Mouse (Mus musculus) MEL (cell line): Measurements from ENCODE around the gene Dqx1. TPM values are rescaled to one million over a fixed set of nuclear protein-coding genes. Genes with fewer than 3 reads are reported as not detected.

Experiments
- DNase-seq: peaks from one replicate; pipeline ENCODE4 v3.0.0; 2011; ENCODE audit warnings: low read depth, low spot score
- H3K27ac ChIP-seq: 2 replicates; pipeline ENCODE4 v1.5.1; 2012; ENCODE audit warnings: low read depth, mild to moderate bottlenecking, control low read depth, low read length, moderate library complexity; ENCODE audit not compliant: control insufficient read depth
- H3K27me3 ChIP-seq, 2 experiments: fragments of 150-350 bp in 1 of 2; sonication (generic) in 1 of 2; 2 replicates each; pipeline ENCODE4 v1.6.1; 2012; ENCODE audit warnings: low read length in 2 of 2, mild to moderate bottlenecking in 2 of 2, improper control_type of control experiment in 1 of 2, moderate library complexity in 1 of 2; ENCODE audit not compliant: insufficient read depth in 2 of 2, control insufficient read depth in 1 of 2
- H3K36me3 ChIP-seq, 2 experiments: 2 replicates each; pipeline ENCODE4 v1.6.1; 2012 to 2014; ENCODE audit warnings: low read length in 2 of 2, improper control_type of control experiment in 1 of 2, inconsistent platforms in 1 of 2, mild to moderate bottlenecking in 1 of 2; ENCODE audit not compliant: insufficient read depth in 2 of 2, control insufficient read depth in 1 of 2
- H3K4me1 ChIP-seq, 2 experiments: fragments of 150-350 bp in 1 of 2; sonication (generic) in 1 of 2; 2 replicates each; pipeline ENCODE4 v1.6.1; 2012; ENCODE audit warnings: low read length in 2 of 2, improper control_type of control experiment in 1 of 2, mild to moderate bottlenecking in 1 of 2; ENCODE audit not compliant: insufficient read depth in 2 of 2, control insufficient read depth in 1 of 2
- H3K4me3 ChIP-seq, 2 experiments: fragments of 150-350 bp in 1 of 2; sonication (generic) in 1 of 2; 2 replicates each; pipeline ENCODE4 v1.5.1; 2012; ENCODE audit warnings: low read depth in 2 of 2, low read length in 2 of 2, mild to moderate bottlenecking in 2 of 2, moderate library complexity in 2 of 2, control low read depth in 1 of 2, improper control_type of control experiment in 1 of 2; ENCODE audit not compliant: control insufficient read depth in 1 of 2, insufficient read depth in 1 of 2
- H3K79me2 ChIP-seq: 2 replicates; pipeline ENCODE4 v1.6.1; 2012; ENCODE audit warnings: mild to moderate bottlenecking, low read length, moderate library complexity; ENCODE audit not compliant: control insufficient read depth, poor library complexity, insufficient read depth
- H3K9ac ChIP-seq: 2 replicates; pipeline ENCODE4 v1.6.1; 2012; ENCODE audit warnings: low read depth, mild to moderate bottlenecking, control low read depth, low read length, moderate library complexity; ENCODE audit not compliant: control insufficient read depth, poor library complexity, severe bottlenecking
- H3K9me3 ChIP-seq: fragments of 150-350 bp; sonication (generic); replicated peaks from 2 replicates; pipeline ENCODE4 v1.6.1; 2012; ENCODE audit warnings: mild to moderate bottlenecking, low read length, improper control_type of control experiment, moderate library complexity; ENCODE audit not compliant: insufficient read depth
- BHLHE40 ChIP-seq: IDR thresholded peaks from 2 replicates; pipeline ENCODE4 v1.6.1; 2012; ENCODE audit warnings: low read depth, mild to moderate bottlenecking, inconsistent platforms, low read length, improper control_type of control experiment, borderline replicate concordance
- CHD1 ChIP-seq: IDR thresholded peaks from 2 replicates; pipeline ENCODE4 v1.6.1; 2012; ENCODE audit warnings: low read depth, mild to moderate bottlenecking, inconsistent platforms, low read length, improper control_type of control experiment
- CTCF ChIP-seq, 3 experiments: IDR thresholded peaks in 2 of 3; conservative IDR thresholded peaks in 1 of 3; 2 replicates each; pipeline ENCODE4 v1.5.1; 2011 to 2012; ENCODE audit warnings: low read length in 3 of 3, low read depth in 2 of 3, mild to moderate bottlenecking in 2 of 3, improper control_type of control experiment in 1 of 3, inconsistent platforms in 1 of 3, mixed read lengths in 1 of 3, moderate library complexity in 1 of 3; ENCODE audit not compliant: control insufficient read depth in 1 of 3, insufficient read depth in 1 of 3, poor library complexity in 1 of 3, severe bottlenecking in 1 of 3
- E2F4 ChIP-seq: IDR thresholded peaks from 2 replicates; pipeline ENCODE4 v1.6.1; 2011; ENCODE audit warnings: low read depth, low read length, improper control_type of control experiment, borderline replicate concordance
- EP300 ChIP-seq, 2 experiments: IDR thresholded peaks; 2 replicates each; pipeline ENCODE4 v1.6.1; 2011; ENCODE audit warnings: improper control_type of control experiment in 2 of 2, low read length in 2 of 2, low read depth in 1 of 2, mild to moderate bottlenecking in 1 of 2
- GATA1 ChIP-seq: IDR thresholded peaks from 2 replicates; pipeline ENCODE4 v1.6.1; 2011; ENCODE audit warnings: low read depth, low read length, improper control_type of control experiment
- HCFC1 ChIP-seq: IDR thresholded peaks from 2 replicates; pipeline ENCODE4 v1.6.1; 2012; ENCODE audit warnings: low read depth, mild to moderate bottlenecking, inconsistent platforms, low read length, improper control_type of control experiment, moderate library complexity
- KAT2A ChIP-seq: conservative IDR thresholded peaks from 2 replicates; pipeline ENCODE4 v1.6.1; 2012; ENCODE audit warnings: low read depth, low read length, improper control_type of control experiment, inconsistent platforms
- MAFK ChIP-seq: IDR thresholded peaks from 2 replicates; pipeline ENCODE4 v1.6.1; 2011; ENCODE audit warnings: low read depth, mild to moderate bottlenecking, low read length, improper control_type of control experiment, borderline replicate concordance
- MAX ChIP-seq: IDR thresholded peaks from 2 replicates; pipeline ENCODE4 v1.6.1; 2011; ENCODE audit warnings: low read length, improper control_type of control experiment
- MAZ ChIP-seq: IDR thresholded peaks from 2 replicates; pipeline ENCODE4 v1.6.1; 2012; ENCODE audit warnings: low read depth, mild to moderate bottlenecking, inconsistent platforms, low read length, improper control_type of control experiment
- MEF2A ChIP-seq: IDR thresholded peaks from 2 replicates; pipeline ENCODE4 v1.6.1; 2014; ENCODE audit warnings: low read depth, mild to moderate bottlenecking, inconsistent platforms, low read length, improper control_type of control experiment; ENCODE audit not compliant: poor library complexity, insufficient replicate concordance, severe bottlenecking; ENCODE audit errors: extremely low read depth
- MYC ChIP-seq: IDR thresholded peaks from 2 replicates; pipeline ENCODE4 v1.6.1; 2011; ENCODE audit warnings: low read depth, mild to moderate bottlenecking, low read length, improper control_type of control experiment, moderate library complexity
- NRF1 ChIP-seq: IDR thresholded peaks from 2 replicates; pipeline ENCODE4 v1.6.1; 2014; ENCODE audit warnings: low read depth, mild to moderate bottlenecking, inconsistent platforms, low read length, improper control_type of control experiment, moderate library complexity; ENCODE audit not compliant: poor library complexity, insufficient read depth, severe bottlenecking
- POLR2A ChIP-seq, 2 experiments: IDR thresholded peaks; 2 replicates each; pipeline ENCODE4 v1.6.1; 2011 to 2012; ENCODE audit warnings: low read length in 2 of 2, mild to moderate bottlenecking in 2 of 2, control low read depth in 1 of 2, improper control_type of control experiment in 1 of 2, low read depth in 1 of 2, moderate library complexity in 1 of 2; ENCODE audit not compliant: control insufficient read depth in 1 of 2, insufficient read depth in 1 of 2, poor library complexity in 1 of 2
- POLR2AphosphoS2 ChIP-seq: IDR thresholded peaks from 2 replicates; pipeline ENCODE4 v1.6.1; 2011; ENCODE audit warnings: low read length, improper control_type of control experiment
- POLR2AphosphoS5 ChIP-seq: IDR thresholded peaks from 2 replicates; pipeline ENCODE4 v1.6.1; 2012; ENCODE audit warnings: low read depth, borderline replicate concordance, mild to moderate bottlenecking, inconsistent platforms, low read length, moderate library complexity, mixed read lengths
- RAD21 ChIP-seq: IDR thresholded peaks from 2 replicates; pipeline ENCODE4 v1.6.1; 2011; ENCODE audit warnings: mild to moderate bottlenecking, low read depth, low read length, improper control_type of control experiment
- RCOR1 ChIP-seq: IDR thresholded peaks from 2 replicates; pipeline ENCODE4 v1.6.1; 2012; ENCODE audit warnings: low read depth, mild to moderate bottlenecking, inconsistent platforms, low read length, improper control_type of control experiment
- SIN3A ChIP-seq: IDR thresholded peaks from 2 replicates; pipeline ENCODE4 v1.6.1; 2012; ENCODE audit warnings: low read length, improper control_type of control experiment, inconsistent platforms
- TAL1 ChIP-seq: IDR thresholded peaks from 2 replicates; pipeline ENCODE4 v1.6.1; 2012; ENCODE audit warnings: mild to moderate bottlenecking, inconsistent platforms, low read length, moderate library complexity, mixed read lengths
- TCF12 ChIP-seq: IDR thresholded peaks from 2 replicates; pipeline ENCODE4 v1.6.1; 2014; ENCODE audit warnings: low read depth, mild to moderate bottlenecking, inconsistent platforms, low read length, improper control_type of control experiment, moderate library complexity
- UBTF ChIP-seq: IDR thresholded peaks from 2 replicates; pipeline ENCODE4 v1.6.1; 2012; ENCODE audit warnings: low read depth, mild to moderate bottlenecking, inconsistent platforms, low read length, improper control_type of control experiment, moderate library complexity, borderline replicate concordance; ENCODE audit not compliant: insufficient read depth
- USF2 ChIP-seq, 2 experiments: IDR thresholded peaks; 2 replicates each; pipeline ENCODE4 v1.6.1; 2011 to 2012; ENCODE audit warnings: improper control_type of control experiment in 2 of 2, low read length in 2 of 2, borderline replicate concordance in 1 of 2, inconsistent platforms in 1 of 2, low read depth in 1 of 2, mild to moderate bottlenecking in 1 of 2; ENCODE audit not compliant: insufficient read depth in 1 of 2
- ZC3H11A ChIP-seq: IDR thresholded peaks from 2 replicates; pipeline ENCODE4 v1.6.1; 2012; ENCODE audit warnings: low read depth, mild to moderate bottlenecking, inconsistent platforms, low read length, improper control_type of control experiment
- ZMIZ1 ChIP-seq: IDR thresholded peaks from 2 replicates; pipeline ENCODE4 v1.6.1; 2012; ENCODE audit warnings: low read depth, mild to moderate bottlenecking, inconsistent platforms, low read length, improper control_type of control experiment, moderate library complexity
- ZNF384 ChIP-seq: IDR thresholded peaks from 2 replicates; pipeline ENCODE4 v1.6.1; 2012; ENCODE audit warnings: low read depth, mild to moderate bottlenecking, inconsistent platforms, low read length, improper control_type of control experiment
- polyA plus RNA-seq, 2 experiments: library from polyadenylated mRNA; stranded (reverse) in 1 of 2; unstranded in 1 of 2; fragments of >175 nt in 1 of 2; fragments of >200 nt in 1 of 2; gene quantifications; 2 replicates each; pipeline versions ENCODE4 v1.2.1 to v1.2.4; 2012; ENCODE audit warnings: low replicate concordance in 2 of 2, low read depth in 1 of 2; ENCODE audit not compliant: insufficient read length in 2 of 2, insufficient read depth in 1 of 2, missing spikeins in 1 of 2
- total RNA-seq: library from RNA; depleted of rRNA; stranded (reverse); fragments of 300-350 nt; gene quantifications from 2 replicates; pipeline ENCODE4 v1.2.3, GENCODE M21; 2012

The Dqx1 gene
- total and polyA plus RNA-seq, 3 experiments, result 1.3 to 3.4 TPM; not detected in 1

- TF ChIP-seq POLR2A (IDR thresholded peaks at IDR 0.05; ENCODE audit: control insufficient read depth in 1 of 2, insufficient read depth in 1 of 2, low read depth in 1 of 2, low read length in 2 of 2, poor library complexity in 1 of 2) (peak; percentile 41 to 69; a peak in 3 of 4 replicates), MYC (0 out of 2 replicates have a peak, but pooled peaks have one; percentile 13)
Observed at GRCm38 (mm10) chr6:83033249-83034185, 24.1 kb upstream of the Dqx1 start, which contains the start of the genes Dok1 and Loxl3 (continued).

- H3K36me3 ChIP-seq, result peaks cover 0 to 4% of the 10 kb centered on the region in 2 experiments; a peak in 2 of 4 replicates
Observed at GRCm38 (mm10) chr6:83034463-83035055, 23.1 kb upstream of the Dqx1 start.

GRCm38 (mm10) chr6:83037188-83037587, 20.5 kb upstream of the Dqx1 start:
- H3K9ac ChIP-seq, result no peak overlapping the region
- peaks cover 0 to 3% of the 10 kb centered on the region in 2 experiments; a peak in 2 of 4 replicates for H3K36me3 ChIP-seq
- TF ChIP-seq USF2 (IDR thresholded peaks at IDR 0.05; ENCODE audit: borderline replicate concordance in 1 of 2, insufficient read depth in 1 of 2, low read depth in 1 of 2, low read length in 2 of 2) (no peak), E2F4 (no peak), TAL1 (no peak), EP300 (IDR thresholded peaks at IDR 0.05; ENCODE audit: low read depth in 1 of 2, low read length in 2 of 2) (no peak), RCOR1 (no peak), UBTF (no peak), MAFK (no peak), MAZ (no peak), MYC (no peak), MEF2A (no peak), CHD1 (no peak), RAD21 (no peak), HCFC1 (no peak), POLR2AphosphoS2 (no peak), NRF1 (no peak), GATA1 (no peak), TCF12 (no peak)

More at GRCm38 (mm10) chr6:83034463-83035055, 23.1 kb upstream of the Dqx1 start:
- peaks cover 9% of the 10 kb centered on the region for H3K79me2 ChIP-seq
- no peak for DNase-seq
- no peak for TF ChIP-seq MAX
- TF ChIP-seq CHD1, result no peak
- no peak for TF ChIP-seq SIN3A
- TF ChIP-seq ZNF384, result no peak
- no peak for TF ChIP-seq UBTF
- TF ChIP-seq RAD21, result no peak
- TF ChIP-seq RCOR1, result no peak
- TF ChIP-seq MYC, result no peak
- no peak for TF ChIP-seq POLR2AphosphoS5
- no peak for TF ChIP-seq ZC3H11A
- no peak for TF ChIP-seq ZMIZ1
- TF ChIP-seq POLR2AphosphoS2, result no peak
- no peak for TF ChIP-seq USF2 (IDR thresholded peaks at IDR 0.05; ENCODE audit: borderline replicate concordance in 1 of 2, insufficient read depth in 1 of 2, low read depth in 1 of 2, low read length in 2 of 2)
- no peak for TF ChIP-seq NRF1
- TF ChIP-seq BHLHE40, result no peak
- no peak for TF ChIP-seq KAT2A
- TF ChIP-seq CTCF (IDR thresholded peaks at IDR 0.05 in 2 of 3, conservative IDR thresholded peaks at IDR 0.05 in 1 of 3; ENCODE audit: control insufficient read depth in 1 of 3, insufficient read depth in 1 of 3, low read depth in 2 of 3, low read length in 3 of 3, poor library complexity in 1 of 3, severe bottlenecking in 1 of 3), result no peak
- TF ChIP-seq, all 39 proteins: peak for 0
- no peaks in the 10 kb centered on the region for H3K9me3 ChIP-seq
- peaks cover 0 to 9% of the 10 kb centered on the region in 2 experiments; a peak in 3 of 4 replicates for H3K4me1 ChIP-seq
- no peak overlapping the region for H3K9ac ChIP-seq
- no peak overlapping the region for H3K27ac ChIP-seq
- H3K4me3 ChIP-seq, result no peak overlapping the region
- no peaks in the 10 kb centered on the region; a peak in 1 of 4 replicates for H3K27me3 ChIP-seq

More at GRCm38 (mm10) chr6:83037188-83037587, 20.5 kb upstream of the Dqx1 start:
- peaks cover 9% of the 10 kb centered on the region for H3K79me2 ChIP-seq
- peaks cover 0 to 8% of the 10 kb centered on the region in 2 experiments; a peak in 3 of 4 replicates for H3K4me1 ChIP-seq
- H3K27ac ChIP-seq, result no peak overlapping the region
- no peaks in the 10 kb centered on the region; a peak in 1 of 4 replicates for H3K27me3 ChIP-seq
- H3K9me3 ChIP-seq, result no peaks in the 10 kb centered on the region
- H3K4me3 ChIP-seq, result no peak overlapping the region
- no peak for DNase-seq
